Mouse (Mus musculus): Measurements from ENCODE around the gene Ubp1. TPM values are rescaled to one million over a fixed set of nuclear protein-coding genes. Genes with fewer than 3 reads are reported as not detected.
A peak's percentile ranks its signal among the peaks of the same experiment; 100 is the strongest.
"Not testable (repeated sequence)": the region's sequence is repeated elsewhere in the genome, so short reads cannot be mapped to it uniquely, and the experiment has no call there.

Ubp1 gene
- polyA plus RNA-seq (2016; fragmentation: Nextera tagmentation; extraction: Ambion mirVana) = 48.7 and 48.9 TPM in 2 replicates

DNA sequence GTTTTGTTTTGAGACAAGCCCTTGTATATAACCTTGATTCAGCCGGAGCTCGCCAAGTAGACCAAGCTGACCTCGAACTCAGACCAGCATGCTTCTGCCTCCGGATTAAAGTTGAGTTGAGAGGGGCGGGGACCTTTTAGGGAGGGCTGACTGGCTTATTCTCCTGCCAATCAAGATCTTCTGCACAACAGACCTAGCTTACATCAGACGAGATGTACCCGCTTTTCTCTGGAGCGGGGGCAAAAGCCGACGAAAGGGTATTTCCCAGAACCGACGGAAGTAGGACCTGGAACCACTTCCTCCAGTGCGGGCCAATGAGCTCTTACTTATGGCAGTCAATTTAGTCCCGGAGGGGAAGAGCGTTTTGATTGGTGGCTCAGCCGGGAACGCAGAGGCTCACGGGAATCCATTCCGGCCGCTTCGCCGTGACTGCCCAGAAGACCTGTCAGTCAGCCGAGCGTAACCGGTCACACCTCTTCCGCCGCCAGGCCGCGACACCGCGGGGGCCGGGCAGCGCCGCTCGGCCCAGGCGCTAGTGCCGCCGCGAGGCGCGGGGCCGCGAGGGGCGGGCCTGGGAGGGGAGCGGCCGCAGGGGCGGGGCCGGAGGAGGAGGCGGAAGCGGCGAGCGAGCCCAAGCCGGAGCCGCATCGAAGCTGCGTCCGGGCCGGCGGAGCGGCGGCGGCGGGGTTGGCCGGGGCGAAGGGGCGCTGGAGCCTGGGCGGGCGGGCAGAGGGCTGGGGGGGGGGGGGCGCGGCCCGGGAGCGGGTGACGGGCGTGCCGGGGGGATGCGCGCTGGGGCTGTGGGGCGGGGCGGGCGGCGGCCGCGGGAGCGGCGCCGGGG, at the start of gene Ubp1:
TSS of gene Ubp1 (plus strand) at position 401 of the 841 bp plus-strand sequence.
- H3K9ac ChIP-seq (replicated peaks) = peak within 1 kb of the TSS; percentile 96
- peak; percentile 98 for ATAC-seq (ENCODE audit: insufficient number of reproducible peaks, insufficient read depth, low FRiP score, low TSS enrichment, low read depth)
- H3K36me3 ChIP-seq = no peaks in the 10 kb centered on the region
- H3K27me3 ChIP-seq = no peaks in the 10 kb centered on the region
- H3K27ac ChIP-seq = peak within 1 kb of the TSS; percentile 93
- no peaks in the 10 kb centered on the region for H3K9me3 ChIP-seq
- peak within 1 kb of the TSS; percentile 82 for H3K4me2 ChIP-seq
- WGBS = under 1% methylated on average over 58 of the region's 86 CpGs
- peak within 1 kb of the TSS; percentile 99 for H3K4me3 ChIP-seq (replicated peaks)
- H3K4me1 ChIP-seq (replicated peaks) = peaks cover 17% of the 10 kb centered on the region

- 91% methylated on average over 3 of the region's 3 CpGs for WGBS
- H3K9ac ChIP-seq (replicated peaks) = no peak overlapping the region
- ATAC-seq (ENCODE audit: insufficient number of reproducible peaks, insufficient read depth, low FRiP score, low TSS enrichment, low read depth) = no peak
- H3K27ac ChIP-seq = no peak overlapping the region
- H3K4me1 ChIP-seq (replicated peaks) = no peaks in the 10 kb centered on the region
- no peaks in the 10 kb centered on the region for H3K27me3 ChIP-seq
- no peak overlapping the region for H3K4me3 ChIP-seq (replicated peaks)
- no peak overlapping the region for H3K4me2 ChIP-seq
- no peaks in the 10 kb centered on the region for H3K9me3 ChIP-seq
- peaks cover 80% of the 10 kb centered on the region for H3K36me3 ChIP-seq
These were observed 35.8 kb upstream of the Ubp1 start for GRCm38 (mm10) chr9:113894903-113895302.

DNA sequence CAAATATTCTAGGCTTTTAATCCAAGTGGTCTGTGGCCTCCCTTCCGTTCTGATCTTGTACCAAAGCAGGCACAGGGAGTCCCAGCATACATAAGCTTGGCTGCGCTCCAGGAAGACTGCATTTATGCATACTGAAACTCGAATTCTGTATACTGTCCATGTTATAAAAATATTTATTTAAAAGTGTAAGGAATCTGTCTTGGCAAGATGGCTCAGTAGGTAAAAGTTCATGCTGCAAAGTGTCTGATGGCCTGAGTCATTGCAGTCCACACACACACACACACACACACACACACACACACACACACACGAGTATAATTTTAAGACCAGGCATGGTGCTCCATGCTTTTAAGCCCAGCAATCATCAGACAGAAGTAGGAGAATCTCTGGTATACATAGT, 27.6 kb upstream of the Ubp1 start:
- H3K9me3 ChIP-seq = no peaks in the 10 kb centered on the region
- no peak for ATAC-seq (ENCODE audit: insufficient number of reproducible peaks, insufficient read depth, low FRiP score, low TSS enrichment, low read depth)
- peaks cover 68% of the 10 kb centered on the region for H3K36me3 ChIP-seq
- H3K4me1 ChIP-seq (replicated peaks) = no peaks in the 10 kb centered on the region
- H3K27me3 ChIP-seq = no peaks in the 10 kb centered on the region
- no peak overlapping the region for H3K27ac ChIP-seq
- no peak overlapping the region for H3K4me3 ChIP-seq (replicated peaks)
- 79% methylated on average over 4 of the region's 4 CpGs for WGBS
- H3K4me2 ChIP-seq = no peak overlapping the region
- H3K9ac ChIP-seq (replicated peaks) = no peak overlapping the region

- H3K27ac ChIP-seq; ATAC-seq (ENCODE audit: insufficient number of reproducible peaks, insufficient read depth, low FRiP score, low TSS enrichment, low read depth); H3K4me1 ChIP-seq (replicated peaks); H3K4me2 ChIP-seq; H3K4me3 ChIP-seq (replicated peaks); H3K27me3 ChIP-seq; H3K9ac ChIP-seq (replicated peaks); H3K9me3 ChIP-seq: not testable (repeated sequence)
- 99% methylated on average over 6 of the region's 6 CpGs for WGBS
- H3K36me3 ChIP-seq = peaks cover 74% of the 10 kb centered on the region
These were observed 26.4 kb upstream of the Ubp1 start for GRCm38 (mm10) chr9:113904315-113904714.

GRCm38 (mm10) chr9:113915789-113916188, 14.9 kb upstream of the Ubp1 start:
- WGBS = 92% methylated on average over 5 of the region's 5 CpGs
- Histone ChIP-seq H3K27me3 (no peaks in the 10 kb centered on the region), H3K9me3 (no peaks in the 10 kb centered on the region), H3K4me3 (replicated peaks) (no peak overlapping the region), H3K4me1 (replicated peaks) (no peaks in the 10 kb centered on the region), H3K4me2 (no peak overlapping the region), H3K27ac (no peak overlapping the region), H3K36me3 (peaks cover 52% of the 10 kb centered on the region), H3K9ac (replicated peaks) (no peak overlapping the region)
- no peak for ATAC-seq (ENCODE audit: insufficient number of reproducible peaks, insufficient read depth, low FRiP score, low TSS enrichment, low read depth)

DNA sequence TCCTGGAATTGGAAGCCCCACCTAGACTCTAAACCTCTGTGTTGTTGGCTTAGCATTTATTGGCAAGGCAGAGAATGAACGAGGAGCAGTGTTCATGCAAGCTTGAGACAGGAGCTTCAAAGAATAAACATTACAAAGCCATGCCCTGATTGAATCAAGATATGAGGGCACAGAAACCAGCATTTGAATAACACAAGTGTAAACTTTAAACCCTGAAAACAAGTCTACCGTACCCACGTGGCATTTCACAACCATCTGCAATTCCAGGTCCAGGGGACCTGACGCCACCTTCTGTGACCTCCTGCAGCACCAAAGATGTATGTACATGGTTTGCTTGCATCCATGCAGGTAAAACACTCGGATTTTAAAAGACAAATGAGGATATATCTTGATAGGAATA, 8.1 kb upstream of the Ubp1 start:
- Histone ChIP-seq H3K4me3 (replicated peaks) (no peak overlapping the region), H3K9ac (replicated peaks) (no peak overlapping the region), H3K4me1 (replicated peaks) (no peaks in the 10 kb centered on the region), H3K27ac (no peak overlapping the region), H3K36me3 (peaks cover 28% of the 10 kb centered on the region), H3K27me3 (no peaks in the 10 kb centered on the region), H3K9me3 (no peaks in the 10 kb centered on the region), H3K4me2 (no peak overlapping the region)
- WGBS = 93% methylated on average over 5 of the region's 5 CpGs
- ATAC-seq (ENCODE audit: insufficient number of reproducible peaks, insufficient read depth, low FRiP score, low TSS enrichment, low read depth) = no peak

DNA sequence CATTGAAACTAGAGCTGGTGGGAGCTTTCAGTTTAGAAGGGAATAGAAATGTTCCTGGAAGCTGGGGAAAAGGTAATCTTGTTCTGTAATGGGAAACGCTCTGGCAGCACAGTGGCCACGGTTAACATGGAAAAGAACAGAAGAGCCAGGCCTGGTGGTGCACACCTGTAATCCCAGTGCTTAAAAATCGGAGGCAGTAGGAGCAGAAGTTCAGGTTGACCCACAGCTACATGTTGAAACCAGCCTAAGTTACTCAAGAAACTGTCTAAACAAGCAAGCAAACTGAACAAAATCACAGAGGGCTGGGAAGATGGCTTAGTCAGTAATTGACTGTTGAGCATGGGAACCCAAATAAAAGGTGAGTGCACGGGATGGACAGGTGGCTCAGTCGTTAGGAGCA, 5.9 kb upstream of the Ubp1 start:
- Histone ChIP-seq H3K4me2 (no peak overlapping the region), H3K27me3 (no peaks in the 10 kb centered on the region), H3K9me3 (no peaks in the 10 kb centered on the region), H3K36me3 (peaks cover 22% of the 10 kb centered on the region), H3K9ac (replicated peaks) (no peak overlapping the region), H3K27ac (no peak overlapping the region), H3K4me1 (replicated peaks) (no peaks in the 10 kb centered on the region), H3K4me3 (replicated peaks) (no peak overlapping the region)
- 85% methylated on average over 5 of the region's 5 CpGs for WGBS
- ATAC-seq (ENCODE audit: insufficient number of reproducible peaks, insufficient read depth, low FRiP score, low TSS enrichment, low read depth) = no peak

GRCm38 (mm10) chr9:113928591-113928990, 2.1 kb upstream of the Ubp1 start:
- no peak overlapping the region for H3K4me3 ChIP-seq (replicated peaks)
- peaks cover 15% of the 10 kb centered on the region for H3K4me1 ChIP-seq (replicated peaks)
- H3K27ac ChIP-seq = no peak overlapping the region
- 0 out of 2 replicates have a peak, but pooled peaks cover under 1% of the 10 kb centered on the region for H3K36me3 ChIP-seq
- no peaks in the 10 kb centered on the region for H3K9me3 ChIP-seq
- H3K9ac ChIP-seq (replicated peaks) = no peak overlapping the region
- no peak for ATAC-seq (ENCODE audit: insufficient number of reproducible peaks, insufficient read depth, low FRiP score, low TSS enrichment, low read depth)
- 84% methylated on average over 4 of the region's 4 CpGs for WGBS
- H3K27me3 ChIP-seq = no peaks in the 10 kb centered on the region
- H3K4me2 ChIP-seq = no peak overlapping the region

DNA sequence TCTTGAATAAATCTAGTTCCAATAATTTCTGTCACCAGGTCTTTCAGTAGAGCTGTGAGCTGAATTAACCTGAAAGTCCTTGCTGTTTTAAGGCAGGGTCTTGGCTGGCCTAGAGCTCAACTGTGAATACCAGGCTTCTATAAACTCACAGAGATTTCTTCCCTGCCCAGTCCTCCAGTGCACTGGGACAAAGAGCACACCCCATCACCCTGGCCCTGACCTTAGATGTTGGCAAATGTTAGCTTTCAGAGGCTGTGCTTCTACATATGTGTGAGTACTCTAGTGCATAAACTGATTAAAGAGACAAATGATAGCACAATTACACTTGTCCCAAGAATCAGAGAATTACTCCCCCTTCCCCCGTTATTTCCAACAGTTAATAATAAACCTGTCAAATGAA, 1.1 kb upstream of the Ubp1 start:
- Histone ChIP-seq H3K27ac (no peak overlapping the region), H3K4me1 (replicated peaks) (peaks cover 16% of the 10 kb centered on the region), H3K27me3 (no peaks in the 10 kb centered on the region), H3K9ac (replicated peaks) (no peak overlapping the region), H3K4me3 (replicated peaks) (peak overlapping the region; percentile 99), H3K9me3 (no peaks in the 10 kb centered on the region), H3K4me2 (peak overlapping the region; percentile 60), H3K36me3 (no peaks in the 10 kb centered on the region)
- no peak for ATAC-seq (ENCODE audit: insufficient number of reproducible peaks, insufficient read depth, low FRiP score, low TSS enrichment, low read depth)
- 83% methylated on average over 1 of the region's 1 CpGs for WGBS

GRCm38 (mm10) chr9:113931375-113932099, 803 bp downstream of the Ubp1 start:
- ATAC-seq (ENCODE audit: insufficient number of reproducible peaks, insufficient read depth, low FRiP score, low TSS enrichment, low read depth) = peak; percentile 22; the same call in 1 of the 2 replicates

DNA sequence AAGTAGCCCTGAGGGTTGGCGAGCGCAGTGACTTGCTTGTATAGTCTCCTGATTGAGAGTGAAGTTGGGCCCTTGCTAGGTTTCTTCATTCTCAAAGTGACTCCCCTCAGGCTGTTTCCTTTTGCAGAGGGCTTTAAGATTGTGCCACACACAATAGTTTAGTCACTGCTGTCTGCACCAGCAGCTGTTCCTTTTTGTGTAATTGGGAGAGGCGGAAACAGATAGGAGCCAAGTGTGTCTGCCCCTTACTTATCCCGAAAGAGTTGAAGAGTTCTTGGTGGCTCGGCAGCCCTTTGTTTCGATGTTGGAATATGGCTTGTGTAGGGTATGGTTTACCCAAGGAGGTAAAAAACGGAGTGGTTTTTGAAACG, 1.4 kb downstream of the Ubp1 start:
- peak overlapping the region; percentile 96 for H3K9ac ChIP-seq (replicated peaks)
- no peaks in the 10 kb centered on the region for H3K36me3 ChIP-seq
- H3K4me2 ChIP-seq = peak overlapping the region; percentile 82
- peak overlapping the region; percentile 93 for H3K27ac ChIP-seq
- no peaks in the 10 kb centered on the region for H3K9me3 ChIP-seq
- no peaks in the 10 kb centered on the region for H3K27me3 ChIP-seq
- H3K4me3 ChIP-seq (replicated peaks) = peak overlapping the region; percentile 99
- WGBS = 2% methylated on average over 8 of the region's 8 CpGs
- no peak for ATAC-seq (ENCODE audit: insufficient number of reproducible peaks, insufficient read depth, low FRiP score, low TSS enrichment, low read depth)
- H3K4me1 ChIP-seq (replicated peaks) = peaks cover 24% of the 10 kb centered on the region

More at GRCm38 (mm10) chr9:113931375-113932099, 803 bp downstream of the Ubp1 start:
- Histone ChIP-seq H3K9ac (replicated peaks) (peak overlapping the region; percentile 96), H3K4me3 (replicated peaks) (peak overlapping the region; percentile 99), H3K27ac (peak overlapping the region; percentile 93), H3K27me3 (no peaks in the 10 kb centered on the region), H3K36me3 (no peaks in the 10 kb centered on the region), H3K4me1 (replicated peaks) (peaks cover 22% of the 10 kb centered on the region), H3K9me3 (no peaks in the 10 kb centered on the region), H3K4me2 (peak overlapping the region; percentile 82)
- under 1% methylated on average over 68 of the region's 91 CpGs for WGBS

All from limb, embryonic 12.5 days (tissue).